Mouse (Mus musculus) midbrain, embryonic 10.5 days (tissue): Measurements from ENCODE around the gene Slc5a11. TPM values are rescaled to one million over a fixed set of nuclear protein-coding genes. Genes with fewer than 3 reads are reported as not detected.

Experiments
- DNase-seq: peaks from one replicate; pipeline ENCODE4 v3.0.0-alpha.2; 2017; ENCODE audit warnings: low spot score
- H3K27ac ChIP-seq: fragments of 300-500 bp; sonication (generic); replicated peaks from 2 replicates; pipeline ENCODE4 v1.5.1; 2016; ENCODE audit warnings: mild to moderate bottlenecking
- H3K27me3 ChIP-seq: fragments of 300-500 bp; sonication (generic); 2 replicates; pipeline ENCODE4 v1.6.1; 2016; ENCODE audit warnings: low read depth, mild to moderate bottlenecking; ENCODE audit not compliant: poor library complexity, severe bottlenecking
- H3K36me3 ChIP-seq: fragments of 300-500 bp; sonication (generic); 2 replicates; pipeline ENCODE4 v1.6.1; 2016; ENCODE audit warnings: mild to moderate bottlenecking, moderate library complexity
- H3K4me1 ChIP-seq: fragments of 300-500 bp; sonication (generic); 2 replicates; pipeline ENCODE4 v1.6.1; 2016
- H3K4me3 ChIP-seq: fragments of 300-500 bp; sonication (generic); 2 replicates; pipeline ENCODE4 v1.5.1; 2016; ENCODE audit warnings: mild to moderate bottlenecking, moderate library complexity
- H3K9me3 ChIP-seq: fragments of 300-500 bp; sonication (generic); replicated peaks from 2 replicates; pipeline ENCODE4 v1.6.1; 2016; ENCODE audit warnings: mild to moderate bottlenecking
- WGBS: fragments of 180-500 bp; shearing (Covaris S2); methylation state at CpG from one replicate; pipeline ENCODE4 v1.1.7; 2016; 5-methylcytosine and 5-hydroxymethylcytosine counted together
- polyA plus RNA-seq: library from polyadenylated mRNA; unstranded; fragments of >200 nt; fragmentation: Nextera tagmentation; extraction: Ambion mirVana; gene quantifications from 2 replicates; pipeline ENCODE4 v1.2.1, GENCODE M21; 2016

Slc5a11 gene
- 0.26 and 0.27 TPM in 2 replicates for polyA plus RNA-seq

GRCm38 (mm10) chr7:123214365-123215075, at the start of gene Slc5a11:
TSS of gene Slc5a11 (plus strand) at chr7:123214780.
- H3K27me3 ChIP-seq, result no peaks in the 10 kb centered on the region
- no peak within 1 kb of the TSS for H3K4me3 ChIP-seq
- no peak for DNase-seq
- H3K27ac ChIP-seq, result peak within 1 kb of the TSS; percentile 75
- H3K4me1 ChIP-seq, result peaks cover 38% of the 10 kb centered on the region
- no peaks in the 10 kb centered on the region for H3K9me3 ChIP-seq
- WGBS, result 30% methylated on average over 8 of the region's 8 CpGs
- no peaks in the 10 kb centered on the region for H3K36me3 ChIP-seq

GRCm38 (mm10) chr7:123167436-123167835, 47.1 kb upstream of the Slc5a11 start:
- no peaks in the 10 kb centered on the region for H3K27me3 ChIP-seq
- WGBS, result 88% methylated on average over 2 of the region's 2 CpGs
- H3K4me3 ChIP-seq, result no peak overlapping the region
- H3K36me3 ChIP-seq, result peaks cover 100% of the 10 kb centered on the region
- H3K9me3 ChIP-seq, result no peaks in the 10 kb centered on the region
- DNase-seq, result no peak
- H3K27ac ChIP-seq, result no peak overlapping the region
- no peaks in the 10 kb centered on the region for H3K4me1 ChIP-seq

GRCm38 (mm10) chr7:123169618-123170017, 45.0 kb upstream of the Slc5a11 start:
- peaks cover 100% of the 10 kb centered on the region for H3K36me3 ChIP-seq
- no peak for DNase-seq
- no peaks in the 10 kb centered on the region for H3K4me1 ChIP-seq
- no peak overlapping the region for H3K4me3 ChIP-seq
- no peaks in the 10 kb centered on the region for H3K27me3 ChIP-seq
- 90% methylated on average over 2 of the region's 2 CpGs for WGBS
- H3K9me3 ChIP-seq, result no peaks in the 10 kb centered on the region
- H3K27ac ChIP-seq, result no peak overlapping the region

GRCm38 (mm10) chr7:123172101-123172500, 42.5 kb upstream of the Slc5a11 start:
- no peaks in the 10 kb centered on the region for H3K9me3 ChIP-seq
- no peaks in the 10 kb centered on the region for H3K4me1 ChIP-seq
- H3K27me3 ChIP-seq, result no peaks in the 10 kb centered on the region
- DNase-seq, result no peak
- peaks cover 100% of the 10 kb centered on the region for H3K36me3 ChIP-seq
- H3K27ac ChIP-seq, result no peak overlapping the region
- WGBS, result 90% methylated on average over 5 of the region's 5 CpGs
- H3K4me3 ChIP-seq, result no peak overlapping the region

GRCm38 (mm10) chr7:123177215-123177614, 37.4 kb upstream of the Slc5a11 start:
- Histone ChIP-seq H3K4me1 (no peaks in the 10 kb centered on the region), H3K9me3 (no peaks in the 10 kb centered on the region), H3K36me3 (peaks cover 100% of the 10 kb centered on the region), H3K27ac (no peak overlapping the region), H3K4me3 (no peak overlapping the region), H3K27me3 (no peaks in the 10 kb centered on the region)
- no peak for DNase-seq

- no peak for DNase-seq
- Histone ChIP-seq H3K27me3 (no peaks in the 10 kb centered on the region), H3K4me3 (no peak overlapping the region), H3K4me1 (no peaks in the 10 kb centered on the region), H3K9me3 (no peaks in the 10 kb centered on the region), H3K27ac (no peak overlapping the region), H3K36me3 (peaks cover 100% of the 10 kb centered on the region)
- 91% methylated on average over 20 of the region's 20 CpGs for WGBS
Measured at GRCm38 (mm10) chr7:123181787-123182701, 32.5 kb upstream of the Slc5a11 start.

- Histone ChIP-seq H3K36me3 (peaks cover 100% of the 10 kb centered on the region), H3K27me3 (no peaks in the 10 kb centered on the region), H3K9me3 (no peaks in the 10 kb centered on the region), H3K27ac (no peak overlapping the region), H3K4me1 (no peaks in the 10 kb centered on the region), H3K4me3 (no peak overlapping the region)
- WGBS, result 100% methylated on average over 1 of the region's 1 CpGs
- no peak for DNase-seq
Measured at GRCm38 (mm10) chr7:123184891-123185290, 29.7 kb upstream of the Slc5a11 start.

- H3K4me1 ChIP-seq, result no peaks in the 10 kb centered on the region
- peaks cover 100% of the 10 kb centered on the region for H3K36me3 ChIP-seq
- no peak overlapping the region for H3K27ac ChIP-seq
- WGBS, result 90% methylated on average over 6 of the region's 6 CpGs
- H3K27me3 ChIP-seq, result no peaks in the 10 kb centered on the region
- H3K9me3 ChIP-seq, result no peaks in the 10 kb centered on the region
- DNase-seq, result no peak
- no peak overlapping the region for H3K4me3 ChIP-seq
Measured at GRCm38 (mm10) chr7:123186463-123186862, 28.1 kb upstream of the Slc5a11 start.

GRCm38 (mm10) chr7:123187246-123187645, 27.3 kb upstream of the Slc5a11 start:
- no peak for DNase-seq
- Histone ChIP-seq H3K4me1 (no peaks in the 10 kb centered on the region), H3K4me3 (no peak overlapping the region), H3K27me3 (no peaks in the 10 kb centered on the region), H3K27ac (no peak overlapping the region), H3K36me3 (peaks cover 100% of the 10 kb centered on the region), H3K9me3 (no peaks in the 10 kb centered on the region)
- WGBS, result 82% methylated on average over 4 of the region's 4 CpGs

GRCm38 (mm10) chr7:123188462-123188861, 26.1 kb upstream of the Slc5a11 start:
- 89% methylated on average over 3 of the region's 3 CpGs for WGBS
- Histone ChIP-seq H3K4me1 (no peaks in the 10 kb centered on the region), H3K27ac (no peak overlapping the region), H3K4me3 (no peak overlapping the region), H3K27me3 (no peaks in the 10 kb centered on the region), H3K36me3 (peaks cover 100% of the 10 kb centered on the region), H3K9me3 (no peaks in the 10 kb centered on the region)
- DNase-seq, result no peak

GRCm38 (mm10) chr7:123189762-123190161, 24.8 kb upstream of the Slc5a11 start:
- H3K36me3 ChIP-seq, result peaks cover 99% of the 10 kb centered on the region
- 94% methylated on average over 8 of the region's 8 CpGs for WGBS
- H3K4me3 ChIP-seq, result no peak overlapping the region
- DNase-seq, result no peak
- H3K9me3 ChIP-seq, result no peaks in the 10 kb centered on the region
- no peak overlapping the region for H3K27ac ChIP-seq
- no peaks in the 10 kb centered on the region for H3K4me1 ChIP-seq
- H3K27me3 ChIP-seq, result no peaks in the 10 kb centered on the region

GRCm38 (mm10) chr7:123191731-123192130, 22.8 kb upstream of the Slc5a11 start:
- H3K36me3 ChIP-seq, result peaks cover 93% of the 10 kb centered on the region
- 95% methylated on average over 5 of the region's 5 CpGs for WGBS

GRCm38 (mm10) chr7:123193201-123193600, 21.4 kb upstream of the Slc5a11 start:
- WGBS, result 95% methylated on average over 12 of the region's 12 CpGs
- DNase-seq, result no peak
- Histone ChIP-seq H3K4me3 (no peak overlapping the region), H3K36me3 (peaks cover 78% of the 10 kb centered on the region), H3K27me3 (no peaks in the 10 kb centered on the region), H3K9me3 (no peaks in the 10 kb centered on the region), H3K27ac (no peak overlapping the region), H3K4me1 (no peaks in the 10 kb centered on the region)

More at GRCm38 (mm10) chr7:123191731-123192130, 22.8 kb upstream of the Slc5a11 start:
- Histone ChIP-seq H3K9me3 (no peaks in the 10 kb centered on the region), H3K4me3 (no peak overlapping the region), H3K4me1 (no peaks in the 10 kb centered on the region), H3K27me3 (no peaks in the 10 kb centered on the region), H3K27ac (no peak overlapping the region)
- no peak for DNase-seq
